Mouse (Mus musculus): ENCODE measurements around the gene Itpk1.

DNA sequence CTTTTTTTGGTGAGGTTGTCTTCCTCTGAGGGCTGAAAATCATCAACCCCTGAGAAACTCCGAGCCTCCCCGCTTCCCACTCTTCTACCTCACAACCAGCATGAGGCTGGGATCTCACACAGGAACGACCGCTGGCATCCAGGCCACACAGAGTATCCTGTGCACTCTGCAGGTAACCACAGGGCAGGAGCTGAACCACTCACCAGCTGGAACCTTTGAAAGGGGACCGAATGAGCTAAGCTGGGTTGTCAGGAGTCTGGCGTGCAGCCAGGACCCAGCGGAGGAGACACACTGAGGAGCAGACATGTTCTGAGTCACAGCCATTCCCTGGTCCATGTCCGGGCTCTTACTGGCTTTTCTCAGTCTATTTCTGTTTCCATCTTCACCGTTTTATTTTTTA, 111.0 kb downstream of the Itpk1 start:
- TF ChIP-seq CTCF (IDR thresholded peaks at IDR 0.05; ENCODE audit: extremely low read depth, insufficient read length, insufficient replicate concordance, low read depth, low read length) (no peak), POLR2A (IDR thresholded peaks at IDR 0.05; ENCODE audit: low read depth, low read length) (no peak)

All from small intestine, adult 2 months (tissue).